Comparison of ENCODE assay signal across 7 mouse cellular contexts in the genomic region with DNA sequence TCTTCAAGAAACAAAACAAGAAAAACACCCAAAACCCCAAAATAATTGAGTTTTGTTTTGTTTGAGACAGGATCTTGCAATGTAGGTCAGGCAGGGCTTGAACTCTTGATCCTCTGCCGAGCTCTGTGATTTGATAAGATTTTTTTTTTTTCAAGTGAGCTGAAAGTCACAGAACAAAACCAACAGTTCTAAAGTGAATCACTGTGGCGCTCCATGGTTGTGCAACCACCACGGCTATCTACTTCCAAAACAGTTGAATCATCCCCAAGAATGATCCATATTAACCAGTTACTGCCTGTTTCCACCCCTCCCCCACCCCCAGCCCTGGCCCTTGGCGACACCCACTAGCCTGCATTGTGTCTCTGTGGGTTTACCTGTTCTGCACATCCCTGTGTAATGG. TPM values are rescaled to one million over a fixed set of nuclear protein-coding genes. Genes with fewer than 3 reads are reported as not detected.
A peak's percentile ranks its signal among the peaks of the same experiment; 100 is the strongest.
DNase-seq lines count a peak whose midpoint lies in the region; ATAC-seq lines count a peak whose summit lies in the region.

No protein-coding gene starts in this region.

- H3K4me1 ChIP-seq in lung, embryonic 16.5 days (replicated peaks; ENCODE audit: control insufficient read depth, insufficient read depth, low read length) = peaks cover 9% of the 10 kb centered on the region
- H3K4me1 ChIP-seq in embryonic facial prominence, embryonic 15.5 days = peaks cover 22% of the 10 kb centered on the region
- H3K4me1 ChIP-seq in intestine, embryonic 15.5 days (replicated peaks) = peaks cover 7% of the 10 kb centered on the region
- H3K4me1 ChIP-seq in neural tube, embryonic 15.5 days = peaks cover 31% of the 10 kb centered on the region

- no peak overlapping the region for H3K27ac ChIP-seq in lung, embryonic 16.5 days (ENCODE audit: low read length)
- 0 out of 2 replicates have a peak overlapping the region, but pooled peaks have one; percentile 78 for H3K27ac ChIP-seq in embryonic facial prominence, embryonic 15.5 days (replicated peaks)
- H3K27ac ChIP-seq in intestine, embryonic 15.5 days = no peak overlapping the region
- no peak overlapping the region for H3K27ac ChIP-seq in neural tube, embryonic 15.5 days (replicated peaks)

- H3K4me3 ChIP-seq in lung, embryonic 16.5 days (ENCODE audit: low read length) = peak overlapping the region; percentile 98
- H3K4me3 ChIP-seq in embryonic facial prominence, embryonic 15.5 days (replicated peaks) = peak overlapping the region; percentile 99
- no peak overlapping the region for H3K4me3 ChIP-seq in intestine, embryonic 15.5 days (replicated peaks)
- H3K4me3 ChIP-seq in neural tube, embryonic 15.5 days (replicated peaks) = peak overlapping the region; percentile 97

- H3K9me3 ChIP-seq in lung, embryonic 16.5 days (ENCODE audit: control insufficient read depth, low read length) = no peaks in the 10 kb centered on the region
- no peaks in the 10 kb centered on the region for H3K9me3 ChIP-seq in embryonic facial prominence, embryonic 15.5 days (replicated peaks)
- no peaks in the 10 kb centered on the region for H3K9me3 ChIP-seq in intestine, embryonic 15.5 days
- no peaks in the 10 kb centered on the region for H3K9me3 ChIP-seq in neural tube, embryonic 15.5 days (replicated peaks)

- DNase-seq in lung, postnatal 10 days = no peak
- no peak for DNase-seq in layer of hippocampus, adult 8-10 months (ENCODE audit: low spot score in 2 of 2)

- H3K4me2 ChIP-seq in lung, embryonic 16.5 days (ENCODE audit: low read depth, low read length) = peak overlapping the region; percentile 77
- H3K4me2 ChIP-seq in embryonic facial prominence, embryonic 15.5 days (replicated peaks) = peak overlapping the region; percentile 71
- H3K4me2 ChIP-seq in intestine, embryonic 15.5 days (replicated peaks) = peak overlapping the region; percentile 82
- peak overlapping the region; percentile 95 for H3K4me2 ChIP-seq in neural tube, embryonic 15.5 days

- H3K27me3 ChIP-seq in lung, embryonic 16.5 days (ENCODE audit: control insufficient read depth, insufficient read depth, low read depth, low read length) = no peaks in the 10 kb centered on the region
- no peaks in the 10 kb centered on the region for H3K27me3 ChIP-seq in embryonic facial prominence, embryonic 15.5 days
- H3K27me3 ChIP-seq in intestine, embryonic 15.5 days (replicated peaks) = no peaks in the 10 kb centered on the region
- H3K27me3 ChIP-seq in neural tube, embryonic 15.5 days (replicated peaks) = no peaks in the 10 kb centered on the region

- no peak overlapping the region for H3K9ac ChIP-seq in lung, embryonic 16.5 days (ENCODE audit: low read length)
- H3K9ac ChIP-seq in embryonic facial prominence, embryonic 15.5 days = no peak overlapping the region
- H3K9ac ChIP-seq in intestine, embryonic 15.5 days = no peak overlapping the region
- H3K9ac ChIP-seq in neural tube, embryonic 15.5 days (replicated peaks) = no peak overlapping the region

- 0 out of 2 replicates have a peak, but pooled peaks cover 5% of the 10 kb centered on the region for H3K36me3 ChIP-seq in lung, embryonic 16.5 days (ENCODE audit: control insufficient read depth, insufficient read depth, low read length)
- peaks cover 27% of the 10 kb centered on the region; the same call in 1 of the 2 replicates for H3K36me3 ChIP-seq in embryonic facial prominence, embryonic 15.5 days
- H3K36me3 ChIP-seq in intestine, embryonic 15.5 days = no peaks in the 10 kb centered on the region
- peaks cover under 1% of the 10 kb centered on the region; the same call in 1 of the 2 replicates for H3K36me3 ChIP-seq in neural tube, embryonic 15.5 days

- WGBS in lung, embryonic 16.5 days = 60% methylated on average over 4 of the region's 4 CpGs
- 67% methylated on average over 4 of the region's 4 CpGs for WGBS in embryonic facial prominence, embryonic 15.5 days
- WGBS in intestine, embryonic 15.5 days = 70% methylated on average over 4 of the region's 4 CpGs
- WGBS in neural tube, embryonic 15.5 days = 90% methylated on average over 4 of the region's 4 CpGs

- ATAC-seq in lung, embryonic 16.5 days (ENCODE audit: low read depth) = no peak
- ATAC-seq in embryonic facial prominence, embryonic 15.5 days (ENCODE audit: insufficient number of reproducible peaks, low FRiP score, low TSS enrichment, low read depth) = no peak
- no peak for ATAC-seq in intestine, embryonic 15.5 days
- ATAC-seq in neural tube, embryonic 15.5 days (ENCODE audit: low FRiP score) = no peak
- no peak for ATAC-seq in monocyte, adult 5-6 weeks (replicated peaks; ENCODE audit: insufficient number of reproducible peaks, low FRiP score, low TSS enrichment, poor library complexity, severe bottlenecking)

RNA-seq across cellular contexts. Expression of a gene that starts 1.5 kb away (rescaled TPM):
- 43.9 and 44.0 TPM in 2 replicates for polyA plus RNA-seq in lung, embryonic 16.5 days (2015; fragmentation: Nextera tagmentation; extraction: Ambion mirVana)
- 50.1 and 55.2 TPM in 2 replicates for polyA plus RNA-seq in embryonic facial prominence, embryonic 15.5 days (2015; fragmentation: Nextera tagmentation; extraction: Ambion mirVana)
- 39.5 and 40.7 TPM in 2 replicates for polyA plus RNA-seq in intestine, embryonic 15.5 days (2015; fragmentation: Nextera tagmentation; extraction: Ambion mirVana)
- 34.1 and 34.5 TPM in 2 replicates for polyA plus RNA-seq in neural tube, embryonic 15.5 days (2015; fragmentation: Nextera tagmentation; extraction: Ambion mirVana)
- 10 to 100 TPM; 40.2 to 43.3 (median 41.6) TPM for total RNA-seq in layer of hippocampus, adult 8-10 months (2022)
- total RNA-seq in monocyte, adult 5-6 weeks (2017) = 45.5 to 72.9 TPM (median 56.5 TPM) in 3 replicates

RNA-seq across cellular contexts. Expression of a gene that starts 27.2 kb away (rescaled TPM):
- polyA plus RNA-seq in lung, embryonic 16.5 days (2015; fragmentation: Nextera tagmentation; extraction: Ambion mirVana) = 24.6 and 28.4 TPM in 2 replicates
- polyA plus RNA-seq in embryonic facial prominence, embryonic 15.5 days (2015; fragmentation: Nextera tagmentation; extraction: Ambion mirVana) = 21.8 and 21.9 TPM in 2 replicates
- 18.2 and 20.5 TPM in 2 replicates for polyA plus RNA-seq in intestine, embryonic 15.5 days (2015; fragmentation: Nextera tagmentation; extraction: Ambion mirVana)
- polyA plus RNA-seq in neural tube, embryonic 15.5 days (2015; fragmentation: Nextera tagmentation; extraction: Ambion mirVana) = 11.0 and 11.7 TPM in 2 replicates
- 1 to 10 TPM; 7.3 to 9.2 (median 7.5) TPM for total RNA-seq in layer of hippocampus, adult 8-10 months (2022)
- 8.9 to 11.1 TPM (median 10.2 TPM) in 3 replicates for total RNA-seq in monocyte, adult 5-6 weeks (2017)

RNA-seq across cellular contexts. Expression of a gene that starts 27.4 kb away (rescaled TPM):
- polyA plus RNA-seq in lung, embryonic 16.5 days (2015; fragmentation: Nextera tagmentation; extraction: Ambion mirVana) = 113 and 118 TPM in 2 replicates
- polyA plus RNA-seq in embryonic facial prominence, embryonic 15.5 days (2015; fragmentation: Nextera tagmentation; extraction: Ambion mirVana) = 149 TPM in 2 replicates
- 69.9 and 72.4 TPM in 2 replicates for polyA plus RNA-seq in intestine, embryonic 15.5 days (2015; fragmentation: Nextera tagmentation; extraction: Ambion mirVana)
- polyA plus RNA-seq in neural tube, embryonic 15.5 days (2015; fragmentation: Nextera tagmentation; extraction: Ambion mirVana) = 190 and 208 TPM in 2 replicates
- 100 to 1,000 TPM in 2 of 4 experiments, 10 to 100 TPM in 2; 85.9 to 125 (median 103) TPM for total RNA-seq in layer of hippocampus, adult 8-10 months (2022)
- total RNA-seq in monocyte, adult 5-6 weeks (2017) = 7.1 to 26.2 TPM (median 18.2 TPM) in 3 replicates
